In genomic region chr12:99285199-99285598, GRCm38 (mm10) we compare ENCODE assay signal across 10 mouse cellular contexts.
DNase-seq lines count a peak whose midpoint lies in the region; ATAC-seq and TF ChIP-seq lines count a peak whose summit lies in the region.
"Had no signal": no experiment of that assay in that cellular context is flagged by ENCODE, and none has a peak within 500 bp of the region (broad histone marks: within the 10 kb centered on the region; RNA-seq: fewer than 3 reads in every experiment).

No protein-coding gene starts in this region.

- no peak for TF ChIP-seq CTCF in cerebellum, adult 2 months (IDR thresholded peaks at IDR 0.05; ENCODE audit: borderline replicate concordance, insufficient read depth, low read depth, low read length)

- peak overlapping the region; percentile 96 for H3K27ac ChIP-seq in cerebellum, adult 2 months (ENCODE audit: insufficient read depth, low read length)
- peak overlapping the region; percentile 75 for H3K27ac ChIP-seq in forebrain, embryonic 13.5 days
- H3K27ac ChIP-seq in midbrain, embryonic 12.5 days (replicated peaks): peak overlapping the region; percentile 69

- peaks cover 56% of the 10 kb centered on the region for H3K4me1 ChIP-seq in cerebellum, adult 2 months (ENCODE audit: control insufficient read depth, insufficient read depth, low read length)
- peaks cover 81% of the 10 kb centered on the region for H3K4me1 ChIP-seq in forebrain, embryonic 13.5 days
- H3K4me1 ChIP-seq in midbrain, embryonic 12.5 days: peaks cover 69% of the 10 kb centered on the region

- H3K4me2 ChIP-seq in forebrain, embryonic 13.5 days: peak overlapping the region; percentile 36
- peak overlapping the region; percentile 36 for H3K4me2 ChIP-seq in midbrain, embryonic 12.5 days (replicated peaks)
- H3K4me2 ChIP-seq: limb, embryonic 13.5 days had no signal

- WGBS in cerebellum, adult 2 months: 8% methylated on average over 9 of the region's 9 CpGs
- 2% methylated on average over 9 of the region's 9 CpGs for WGBS in forebrain, embryonic 13.5 days
- 9% methylated on average over 9 of the region's 9 CpGs for WGBS in midbrain, embryonic 12.5 days

- peak; percentile 56 for ATAC-seq in forebrain, embryonic 13.5 days
- peak; percentile 63 for ATAC-seq in midbrain, embryonic 12.5 days (ENCODE audit: low FRiP score, low read depth)

- peaks cover 2% of the 10 kb centered on the region; the same call in 1 of the 2 replicates for H3K36me3 ChIP-seq in forebrain, embryonic 13.5 days (ENCODE audit: poor library complexity, severe bottlenecking)
- no peaks in the 10 kb centered on the region for H3K36me3 ChIP-seq in midbrain, embryonic 12.5 days

- H3K4me3 ChIP-seq in cerebellum, adult 2 months (replicated peaks; ENCODE audit: insufficient read depth, low read depth, low read length): no peak overlapping the region
- no peak overlapping the region for H3K4me3 ChIP-seq in forebrain, embryonic 13.5 days
- H3K4me3 ChIP-seq in midbrain, embryonic 12.5 days: no peak overlapping the region
- H3K4me3 ChIP-seq: limb, embryonic 13.5 days had no signal

- peak; percentile 67 for DNase-seq in cerebellum, adult 11-12 months
- no peak for DNase-seq in cerebellum, adult 11 months
- DNase-seq in cerebellum, adult 2 months: peak; percentile 62 to 67
- no peak for DNase-seq in frontal cortex, postnatal 14 days (ENCODE audit: low spot score in 2 of 2)
- no peak for DNase-seq in urinary bladder, postnatal 14 days (ENCODE audit: low spot score)
- no peak for DNase-seq in adrenal gland, postnatal 4 days (ENCODE audit: low spot score in 2 of 2)
- DNase-seq: heart, postnatal 36 days had no signal

- no peaks in the 10 kb centered on the region for H3K27me3 ChIP-seq in cerebellum, adult 2 months (ENCODE audit: control insufficient read depth, insufficient read depth, low read length)
- no peaks in the 10 kb centered on the region for H3K27me3 ChIP-seq in forebrain, embryonic 13.5 days
- H3K27me3 ChIP-seq in midbrain, embryonic 12.5 days: no peaks in the 10 kb centered on the region
- H3K27me3 ChIP-seq: limb, embryonic 13.5 days had no signal

- no peak for TF ChIP-seq POLR2A in cerebellum, adult 2 months (IDR thresholded peaks at IDR 0.05; ENCODE audit: borderline replicate concordance, insufficient read depth, low read length)

- H3K9ac ChIP-seq in forebrain, embryonic 13.5 days: peak overlapping the region; percentile 22
- H3K9ac ChIP-seq in midbrain, embryonic 12.5 days (replicated peaks): peak overlapping the region; percentile 16; the same call in 1 of the 2 replicates
- H3K9ac ChIP-seq: limb, embryonic 13.5 days had no signal

- H3K9me3 ChIP-seq in forebrain, embryonic 13.5 days (replicated peaks): no peaks in the 10 kb centered on the region
- no peaks in the 10 kb centered on the region for H3K9me3 ChIP-seq in midbrain, embryonic 12.5 days
- H3K9me3 ChIP-seq: limb, embryonic 13.5 days had no signal

Comparison
In these comparisons a context has a peak if more than half of its experiments do, and no peak if none do; other contexts are left out.
1. DNase-seq: peak in cerebellum, adult 11-12 months (single experiment) and cerebellum, adult 2 months (2 of 2); none in cerebellum, adult 11 months (single experiment), frontal cortex, postnatal 14 days (0 of 2), urinary bladder, postnatal 14 days (single experiment) and adrenal gland, postnatal 4 days (0 of 2).
2. Peak in every context shown above with its lines, with median percentiles within 50 percentile points of each other: H3K27ac ChIP-seq.